Mouse (Mus musculus) gonadal fat pad, adult 2 months (tissue): Measurements from ENCODE around the gene Tas1r2. TPM values are rescaled to one million over a fixed set of nuclear protein-coding genes. Genes with fewer than 3 reads are reported as not detected.
A peak's percentile ranks its signal among the peaks of the same experiment; 100 is the strongest.

ENCODE experiments used
- DNase-seq: peaks from one replicate; pipeline ENCODE4 v3.0.0-alpha.2; 2012; ENCODE audit warnings: low read depth
- polyA plus RNA-seq: library from polyadenylated mRNA; depleted of rRNA; stranded (reverse); fragments of >200 nt; gene quantifications from 2 replicates; pipeline ENCODE4 v1.2.3, GENCODE M21; 2012; rRNA removed

The Tas1r2 gene
- not detected in 2 replicates for polyA plus RNA-seq

- DNase-seq: no peak
Measured at GRCm38 (mm10) chr4:139653238-139653637, at the start of gene Tas1r2. Gene Tas1r2, plus strand, starts transcription at chr4:139653538.

DNA sequence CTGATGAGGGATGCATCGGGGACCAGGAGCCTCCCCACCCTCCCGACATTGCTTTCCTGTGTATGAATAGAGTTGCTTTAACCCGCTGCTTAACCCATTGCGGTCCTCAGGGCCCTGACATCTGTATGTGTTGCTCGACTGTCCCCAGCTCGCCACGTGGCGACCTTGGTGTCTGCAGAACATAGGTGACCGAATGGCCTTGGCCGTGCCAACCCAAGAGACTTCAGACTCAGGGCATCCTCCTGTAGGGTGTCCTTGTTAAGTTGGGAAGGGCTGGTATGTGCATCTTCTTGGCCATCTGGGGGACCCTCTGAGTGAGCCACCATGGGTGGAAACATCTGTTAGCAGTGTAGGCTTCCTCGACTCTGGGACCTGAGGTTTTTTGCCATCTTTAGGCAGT is 48.1 kb upstream of the Tas1r2 start:
- DNase-seq: no peak

DNA sequence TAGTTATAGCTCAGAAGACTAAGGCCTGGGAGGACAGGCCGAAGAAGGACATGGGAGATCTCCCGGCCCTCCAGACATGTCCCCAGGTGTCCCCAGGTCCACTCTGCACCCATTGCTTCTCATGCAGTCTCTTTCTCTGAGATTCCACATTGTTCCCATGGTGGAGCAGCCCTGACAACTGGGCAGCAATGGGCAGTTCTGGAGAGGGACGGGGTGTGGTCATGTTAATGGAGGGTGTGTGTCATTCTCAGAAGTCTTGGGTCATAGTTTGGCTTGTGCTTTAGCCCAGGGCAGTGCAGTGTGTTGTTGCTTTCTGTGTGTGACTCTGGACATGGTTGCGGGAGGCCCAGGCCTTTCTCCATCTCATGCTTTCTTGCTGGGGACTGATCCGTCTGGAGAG is 46.6 kb upstream of the Tas1r2 start:
- DNase-seq: no peak

DNA sequence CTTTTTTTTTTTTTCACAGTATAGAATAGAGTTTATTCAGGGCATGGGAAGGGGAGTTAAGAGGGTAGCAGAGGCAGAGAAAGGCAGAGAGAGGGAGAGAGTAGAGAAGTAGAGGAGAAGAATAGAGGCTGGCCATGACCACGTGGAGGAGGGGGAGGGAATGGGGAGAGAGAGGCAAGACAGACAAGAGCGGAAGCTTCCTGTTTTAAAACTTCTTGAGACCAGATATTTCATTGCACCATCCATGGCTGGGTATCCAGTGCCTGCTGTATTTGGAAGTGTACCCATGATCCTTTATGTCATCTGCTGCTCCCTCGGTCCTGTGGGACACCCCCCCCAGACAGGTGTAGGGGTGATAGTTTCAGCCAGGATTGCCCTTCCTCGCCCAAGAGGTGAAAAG is 44.4 kb upstream of the Tas1r2 start:
- DNase-seq: no peak

DNA sequence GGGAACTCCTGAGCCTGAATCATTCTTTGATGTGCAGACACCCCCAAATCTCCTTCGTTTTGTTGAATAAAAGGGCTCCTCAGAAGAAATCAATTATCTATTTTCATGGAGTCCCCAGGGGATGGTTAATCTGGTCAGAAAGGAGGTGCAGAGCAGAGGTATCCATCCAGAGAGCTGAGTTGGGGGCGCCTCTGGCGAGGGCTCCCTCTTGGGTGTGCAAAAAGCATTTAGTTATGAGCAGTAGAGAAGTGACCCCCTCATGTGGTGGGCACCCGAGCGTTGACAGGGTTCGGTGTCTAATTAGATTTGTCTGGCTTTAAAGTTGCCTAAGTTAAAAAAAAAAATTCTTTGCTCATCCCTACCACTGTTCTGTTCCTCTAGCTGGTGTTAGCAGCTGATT is 42.4 kb upstream of the Tas1r2 start:
- DNase-seq: no peak

DNA sequence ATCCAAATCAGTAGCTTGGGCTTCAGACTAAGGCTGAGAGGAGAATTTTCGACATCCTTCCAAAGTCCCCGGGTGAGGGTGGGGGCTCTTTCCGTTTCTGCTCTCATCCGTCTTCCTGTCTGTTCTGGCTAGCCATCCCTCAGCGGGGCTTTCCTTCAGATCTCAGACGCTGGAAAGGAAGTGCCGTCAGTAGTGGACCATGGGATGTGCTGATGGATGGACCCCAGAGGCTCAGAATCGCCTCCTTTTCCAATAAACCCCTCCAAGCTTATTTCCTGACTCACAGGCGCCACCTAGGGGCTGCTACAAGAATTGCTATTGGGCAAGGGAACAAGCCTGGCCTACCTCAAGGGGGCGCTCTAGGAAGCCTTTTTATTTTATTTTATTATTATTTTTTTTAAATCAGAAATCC is 41.8 kb upstream of the Tas1r2 start:
- no peak for DNase-seq

DNA sequence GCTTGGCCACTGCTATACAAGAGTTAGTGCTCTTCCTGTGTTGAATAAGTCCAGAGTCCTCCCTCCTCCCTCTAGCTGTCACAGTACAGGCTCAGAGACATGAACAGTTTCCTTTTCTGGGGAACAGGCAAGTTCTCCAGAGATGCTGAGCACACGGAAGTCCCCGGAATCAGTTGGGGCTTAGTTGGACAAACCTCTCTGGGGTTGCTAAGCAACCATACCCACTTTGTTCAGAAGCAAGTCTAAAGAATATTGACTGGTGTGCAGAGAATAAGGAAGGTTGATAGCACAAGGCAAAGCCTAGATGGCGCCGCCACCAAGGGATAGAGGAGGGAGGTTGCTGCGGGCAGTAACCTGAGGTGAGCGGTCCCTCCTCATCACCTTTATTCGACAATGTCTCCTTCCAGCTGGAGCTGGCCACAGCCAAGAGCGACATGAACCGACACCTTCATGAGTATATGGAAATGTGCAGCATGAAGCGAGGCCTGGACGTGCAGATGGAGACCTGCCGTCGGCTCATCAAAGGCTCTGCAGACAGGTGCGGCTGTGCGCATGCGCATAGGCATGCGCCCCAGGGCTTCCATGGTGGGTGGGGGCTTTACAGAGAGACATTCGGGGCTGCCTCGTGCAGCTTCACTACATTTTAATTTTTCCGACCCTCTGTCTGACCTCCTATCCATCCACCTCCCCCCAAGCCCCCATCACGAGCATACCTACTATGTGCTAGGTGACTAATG is 38.6 kb upstream of the Tas1r2 start:
- DNase-seq: no peak

GRCm38 (mm10) chr4:139616276-139617000 is 36.9 kb upstream of the Tas1r2 start:
- DNase-seq: no peak

DNA sequence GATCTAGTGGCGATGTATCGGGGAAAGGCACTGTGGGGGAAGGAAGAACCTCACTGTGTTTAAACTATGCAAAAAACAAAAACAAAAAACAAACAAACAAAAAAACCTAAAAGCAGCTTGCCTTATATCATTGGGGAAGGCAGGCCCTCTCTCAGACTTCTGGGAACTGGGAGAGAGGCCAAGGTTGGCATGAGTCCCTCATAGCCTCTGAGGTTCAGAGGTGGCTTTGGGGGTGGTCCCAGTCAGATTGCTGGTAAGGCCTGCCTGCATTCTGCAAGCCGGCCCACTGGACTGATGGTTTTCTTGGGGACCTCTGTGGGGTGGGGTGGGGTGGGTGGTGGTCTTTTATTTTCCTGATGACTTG is 36.4 kb upstream of the Tas1r2 start:
- DNase-seq: no peak

DNA sequence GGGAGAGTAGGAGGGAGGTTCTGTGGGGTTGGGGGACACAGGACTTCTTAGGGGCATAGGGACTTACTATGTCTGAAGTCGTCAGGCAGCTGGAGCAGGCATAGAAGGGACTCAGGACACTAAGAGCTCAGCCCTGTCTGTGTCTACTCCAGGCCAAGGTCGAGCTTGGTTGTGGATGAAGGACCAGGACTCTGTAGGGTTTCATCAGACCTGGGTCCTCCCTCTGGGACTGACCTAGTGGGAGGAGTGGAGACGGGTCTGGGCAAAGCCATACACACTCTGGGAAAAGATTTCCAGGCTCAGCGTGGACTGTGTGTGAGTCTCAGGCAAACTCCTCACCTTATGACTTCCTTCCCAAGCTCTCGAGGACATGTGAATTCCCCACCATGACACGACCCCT is 33.6 kb upstream of the Tas1r2 start:
- DNase-seq: no peak

- DNase-seq: peak; percentile 88
Measured at GRCm38 (mm10) chr4:139622373-139623282, 30.7 kb upstream of the Tas1r2 start, which contains the start of gene Aldh4a1. Gene Aldh4a1, plus strand, starts transcription at chr4:139622866.

DNA sequence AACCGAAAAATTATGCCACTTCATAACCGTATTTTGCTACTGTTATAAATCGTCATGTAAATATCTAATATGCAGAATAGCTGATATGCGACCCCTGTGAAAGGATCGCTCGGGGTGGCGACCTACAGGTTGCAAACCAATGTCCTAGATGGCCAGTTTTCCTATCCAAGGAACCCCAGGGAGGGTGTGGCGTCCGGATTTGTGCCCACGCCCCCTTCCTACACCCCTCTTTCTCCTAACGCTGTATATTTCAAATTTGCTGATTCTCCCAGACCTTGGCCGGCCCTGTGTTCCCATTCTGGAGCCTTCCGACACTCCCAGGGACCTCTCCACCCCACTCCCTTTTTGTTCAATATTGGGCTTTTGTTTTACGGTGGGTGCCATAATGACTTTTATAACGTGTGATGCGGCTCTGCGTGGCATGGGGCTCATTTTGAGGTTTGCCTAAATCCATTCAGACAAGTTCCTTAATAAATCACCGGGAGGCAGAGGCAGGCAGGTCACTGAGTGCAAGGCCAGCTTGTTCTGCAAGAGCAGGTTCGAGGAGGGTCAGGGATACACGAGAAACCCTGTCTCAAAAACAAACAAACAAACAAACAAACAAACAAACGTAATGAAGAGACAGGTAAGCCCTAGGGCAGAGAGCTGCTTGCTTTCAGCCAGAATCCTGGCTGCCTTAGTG is 29.8 kb upstream of the Tas1r2 start:
- no peak for DNase-seq

GRCm38 (mm10) chr4:139624116-139624489 is 29.2 kb upstream of the Tas1r2 start:
- no peak for DNase-seq

DNA sequence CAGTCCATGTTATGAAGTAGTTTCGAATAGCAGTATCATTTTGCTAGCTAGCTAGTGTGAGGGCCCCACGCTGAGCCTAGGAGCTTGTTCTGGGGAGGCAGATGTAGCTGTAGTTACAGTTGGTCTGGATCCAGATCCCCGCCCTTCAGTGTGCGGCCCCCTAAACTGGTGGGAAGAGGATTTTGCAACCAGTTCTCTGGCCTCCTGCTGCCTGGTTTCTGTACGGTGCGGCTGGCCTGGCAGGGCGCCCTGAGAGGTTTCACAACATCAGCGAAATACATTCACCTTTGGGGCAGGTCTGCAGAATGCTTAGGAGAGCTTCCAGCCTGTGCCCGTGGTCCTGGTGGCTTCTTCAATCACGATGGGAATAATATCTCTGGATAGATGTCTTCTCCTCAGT is 28.6 kb upstream of the Tas1r2 start:
- no peak for DNase-seq

DNA sequence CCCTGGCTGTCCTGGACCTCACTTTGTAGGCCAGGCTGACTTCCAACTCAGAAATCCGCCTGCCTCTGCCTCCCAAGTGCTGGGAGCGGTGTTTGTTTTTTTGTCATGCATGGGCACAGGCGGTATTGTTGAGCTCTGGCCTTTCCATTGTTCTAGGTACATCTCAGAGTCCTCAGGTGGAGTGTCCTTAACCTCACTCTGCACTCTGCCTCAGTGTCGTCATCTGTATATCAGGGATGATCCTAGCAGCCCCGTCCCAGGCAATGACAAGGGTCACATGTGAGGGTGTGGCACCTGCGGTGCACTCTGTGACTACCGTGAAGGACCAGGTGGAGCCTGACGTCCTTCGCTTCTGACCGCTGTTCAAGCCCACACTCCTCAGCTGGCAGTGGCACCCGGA is 26.0 kb upstream of the Tas1r2 start:
- no peak for DNase-seq

- no peak for DNase-seq
Measured at GRCm38 (mm10) chr4:139630171-139630570, 23.2 kb upstream of the Tas1r2 start.

DNA sequence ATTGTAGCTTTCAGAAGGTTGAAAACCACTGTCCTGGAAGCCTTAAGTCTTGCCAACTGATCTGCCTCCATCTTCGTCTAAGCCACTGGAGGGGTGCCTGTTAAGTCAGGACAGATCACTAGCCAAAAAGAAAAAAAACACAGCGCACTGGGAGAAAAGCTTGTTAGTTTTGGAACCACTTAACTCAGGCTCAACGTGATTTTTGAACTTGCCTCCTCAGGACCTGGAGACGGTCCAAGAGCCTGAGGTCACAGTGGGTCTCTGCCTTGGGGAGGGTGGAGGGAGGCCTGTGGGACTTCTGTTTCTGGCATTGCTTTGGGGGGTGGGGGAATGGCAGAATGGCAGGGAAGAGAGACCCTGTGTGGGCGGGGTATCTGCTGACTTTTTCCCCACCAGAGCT is 22.2 kb upstream of the Tas1r2 start:
- no peak for DNase-seq

DNA sequence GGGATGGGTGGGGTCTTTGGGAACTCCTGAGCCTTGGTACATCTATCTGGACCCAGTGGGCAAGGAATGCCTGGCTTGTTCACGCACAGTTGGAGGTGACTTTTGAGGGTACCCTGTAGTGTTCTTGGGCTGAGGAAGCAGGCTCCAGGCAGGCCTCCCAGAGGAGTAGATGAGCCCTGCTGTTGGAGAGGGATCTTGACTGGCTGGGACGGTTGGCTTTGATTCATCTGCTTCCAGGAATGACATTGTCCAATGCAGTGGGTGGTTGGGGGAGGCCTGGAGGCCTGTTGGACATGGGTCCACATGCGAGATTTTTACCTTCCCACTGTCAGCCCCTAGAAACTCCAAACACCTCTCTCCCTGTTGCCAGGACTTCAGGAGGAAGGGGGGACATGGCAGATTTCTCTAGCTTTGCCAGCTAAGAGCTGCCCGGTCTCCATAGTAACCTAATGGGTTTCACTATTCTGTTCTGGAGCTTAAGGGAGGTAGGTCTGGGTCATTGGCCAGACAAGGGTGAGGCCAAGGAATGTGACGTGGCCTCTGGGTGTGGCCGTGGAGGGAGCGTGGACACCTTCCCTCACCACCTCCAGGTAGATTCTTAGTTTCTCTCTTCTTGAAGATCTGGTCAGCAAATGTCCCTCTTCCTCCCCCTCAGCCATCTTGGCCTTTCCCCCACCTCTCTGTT is 21.6 kb upstream of the Tas1r2 start:
- DNase-seq: no peak

- no peak for DNase-seq
Measured at GRCm38 (mm10) chr4:139632254-139632580, 21.1 kb upstream of the Tas1r2 start.

DNA sequence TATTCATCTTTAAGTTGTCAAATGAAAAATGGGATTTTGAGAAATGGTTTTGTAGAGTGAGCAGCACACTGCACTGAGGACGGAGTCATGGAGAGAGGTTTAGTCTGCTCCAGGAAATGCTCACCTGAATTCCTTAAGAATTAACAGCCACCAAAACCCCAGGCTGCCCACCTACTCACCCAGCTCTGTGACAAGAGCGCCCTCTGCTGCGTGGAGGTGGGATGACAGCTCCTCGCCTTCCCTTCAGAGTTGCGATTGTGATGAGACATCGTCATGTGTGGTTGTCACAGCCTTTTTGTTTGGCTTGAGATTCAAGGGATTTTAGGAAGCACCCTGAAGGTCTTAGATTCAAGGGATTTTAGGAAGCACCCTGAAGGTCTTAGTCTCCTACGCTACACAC is 17.0 kb upstream of the Tas1r2 start:
- DNase-seq: no peak

- DNase-seq: no peak
Measured at GRCm38 (mm10) chr4:139637847-139638246, 15.5 kb upstream of the Tas1r2 start.
